Mouse (Mus musculus) urinary bladder, postnatal 25 days (tissue): ENCODE measurements around the gene Cyp1a1.

ENCODE experiments used
- DNase-seq: peaks from one replicate; pipeline ENCODE4 v3.0.0; 2022; ENCODE audit warnings: low spot score

The Cyp1a1 gene

GRCm38 (mm10) chr9:57656631-57657350 lies 30.9 kb upstream of the Cyp1a1 start:
- no peak for DNase-seq

- no peak for DNase-seq
Measured at GRCm38 (mm10) chr9:57657843-57658242, 29.9 kb upstream of the Cyp1a1 start.

GRCm38 (mm10) chr9:57658970-57659369 lies 28.8 kb upstream of the Cyp1a1 start:
- DNase-seq: no peak

- DNase-seq: peak; percentile 61
Measured at GRCm38 (mm10) chr9:57659774-57660173, 28.0 kb upstream of the Cyp1a1 start.

GRCm38 (mm10) chr9:57660501-57660900 lies 27.2 kb upstream of the Cyp1a1 start:
- DNase-seq: no peak

- DNase-seq: no peak
Measured at GRCm38 (mm10) chr9:57661552-57661951, 26.2 kb upstream of the Cyp1a1 start.

GRCm38 (mm10) chr9:57664616-57665015 lies 23.1 kb upstream of the Cyp1a1 start:
- no peak for DNase-seq

GRCm38 (mm10) chr9:57666536-57666935 lies 21.2 kb upstream of the Cyp1a1 start:
- DNase-seq: no peak

- no peak for DNase-seq
Measured at GRCm38 (mm10) chr9:57667136-57667535, 20.6 kb upstream of the Cyp1a1 start.

- no peak for DNase-seq
Measured at GRCm38 (mm10) chr9:57667817-57668216, 19.9 kb upstream of the Cyp1a1 start.

- DNase-seq: no peak
Measured at GRCm38 (mm10) chr9:57668277-57668676, 19.5 kb upstream of the Cyp1a1 start.

- no peak for DNase-seq
Measured at GRCm38 (mm10) chr9:57669566-57669965, 18.2 kb upstream of the Cyp1a1 start.

GRCm38 (mm10) chr9:57671037-57671436 lies 16.7 kb upstream of the Cyp1a1 start:
- DNase-seq: no peak

GRCm38 (mm10) chr9:57671500-57671899 lies 16.2 kb upstream of the Cyp1a1 start:
- DNase-seq: no peak

GRCm38 (mm10) chr9:57681411-57681810 lies 6.3 kb upstream of the Cyp1a1 start:
- DNase-seq: no peak

GRCm38 (mm10) chr9:57683520-57683919 lies 4.2 kb upstream of the Cyp1a1 start, which contains the start of gene Cyp1a2:
Cyp1a2 (minus strand) TSS chr9:57683703.
- DNase-seq: no peak

GRCm38 (mm10) chr9:57686011-57686410 lies 1.7 kb upstream of the Cyp1a1 start:
- no peak for DNase-seq

- no peak for DNase-seq
Measured at GRCm38 (mm10) chr9:57688158-57688557, 430 bp downstream of the Cyp1a1 start.

GRCm38 (mm10) chr9:57688606-57689005 lies 878 bp downstream of the Cyp1a1 start:
- DNase-seq: no peak

- no peak for DNase-seq
Measured at GRCm38 (mm10) chr9:57694108-57694507, 6.4 kb downstream of the Cyp1a1 start.

- DNase-seq: peak; percentile 63
Measured at GRCm38 (mm10) chr9:57696380-57697285, 8.9 kb downstream of the Cyp1a1 start.

- DNase-seq: no peak
Measured at GRCm38 (mm10) chr9:57697380-57697779, 9.7 kb downstream of the Cyp1a1 start.
